Mouse (Mus musculus): ENCODE measurements around the gene Emx1.

DNA sequence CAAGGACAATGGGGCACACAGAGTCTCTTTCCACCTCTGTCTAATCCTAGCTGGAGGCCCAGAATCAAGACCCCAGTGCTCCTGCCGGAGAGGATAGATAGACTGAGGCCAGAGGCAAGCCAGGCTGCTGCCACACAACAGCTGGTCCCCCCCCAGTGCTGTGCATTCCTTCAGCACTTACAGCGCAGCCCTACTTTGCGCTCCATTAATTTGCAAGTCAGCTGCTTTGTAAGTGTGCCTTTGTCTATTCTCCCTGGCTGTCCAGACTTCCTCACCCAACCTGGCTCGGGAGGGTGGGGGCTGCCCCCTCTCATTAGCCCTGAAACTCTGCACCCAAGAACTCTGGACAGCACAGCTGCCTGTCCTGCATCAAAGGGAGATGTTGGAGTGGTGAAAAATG is 44.8 kb downstream of the Emx1 start:
- TF ChIP-seq POLR2A (IDR thresholded peaks at IDR 0.05; ENCODE audit: low read depth, low read length) = no peak
- TF ChIP-seq CTCF (IDR thresholded peaks at IDR 0.05; ENCODE audit: extremely low read depth, insufficient read depth, insufficient read length, insufficient replicate concordance) = no peak

All from spleen, adult 2 months (tissue).